Mouse (Mus musculus): ENCODE data around the gene Cpne4. TPM values are rescaled to one million over a fixed set of nuclear protein-coding genes. Genes with fewer than 3 reads are reported as not detected.

Gene Cpne4
- polyA plus RNA-seq, 1 experiment: 0.15 TPM

GRCm38 (mm10) chr9:104912686-104913085 lies 365.6 kb downstream of the Cpne4 start:
- H3K4me3 ChIP-seq (ENCODE audit: control insufficient read depth, insufficient read depth, low read length): no peak overlapping the region
- 84% methylated on average over 2 of the region's 2 CpGs for WGBS
- TF ChIP-seq POLR2A (IDR thresholded peaks at IDR 0.05; ENCODE audit: control insufficient read depth, extremely low read depth, insufficient read depth, low read length, poor library complexity) (no peak), CTCF (IDR thresholded peaks at IDR 0.05; ENCODE audit: borderline replicate concordance, control insufficient read depth, extremely low read depth, insufficient read depth, low read length, poor library complexity) (no peak)

DNA sequence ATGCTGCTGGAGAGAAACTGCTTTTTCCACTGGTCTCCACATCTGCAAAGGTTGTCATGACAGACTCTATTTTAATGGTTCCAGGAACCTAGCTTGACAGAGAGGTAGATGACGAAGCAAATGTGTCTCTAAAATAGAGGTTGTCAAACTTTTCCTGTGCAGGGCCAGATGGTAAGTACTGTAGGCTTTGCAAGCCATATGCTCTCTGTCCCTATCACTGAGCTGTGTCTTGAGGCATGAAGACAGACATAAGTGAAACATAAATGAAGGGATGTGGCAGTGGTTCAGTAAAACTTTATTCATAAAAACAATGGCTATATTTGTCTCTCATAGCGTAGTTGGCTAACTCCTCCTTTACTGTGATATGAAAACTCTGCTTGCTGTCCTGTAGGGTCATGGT lies 366.2 kb downstream of the Cpne4 start:
- Histone ChIP-seq H3K27me3 (ENCODE audit: control insufficient read depth, insufficient read depth, low read length) (no peaks in the 10 kb centered on the region), H3K4me1 (replicated peaks; ENCODE audit: control insufficient read depth, insufficient read depth, low read length) (no peaks in the 10 kb centered on the region), H3K4me3 (ENCODE audit: control insufficient read depth, insufficient read depth, low read length) (no peak overlapping the region), H3K27ac (ENCODE audit: control insufficient read depth, insufficient read depth, low read length) (no peak overlapping the region), H3K36me3 (ENCODE audit: control insufficient read depth, insufficient read depth, low read length) (no peaks in the 10 kb centered on the region)
- 67% methylated on average over 2 of the region's 2 CpGs for WGBS
- no peak for TF ChIP-seq CTCF (IDR thresholded peaks at IDR 0.05; ENCODE audit: borderline replicate concordance, control insufficient read depth, extremely low read depth, insufficient read depth, low read length, poor library complexity)
- TF ChIP-seq POLR2A (IDR thresholded peaks at IDR 0.05; ENCODE audit: control insufficient read depth, extremely low read depth, insufficient read depth, low read length, poor library complexity): no peak
- no peak for DNase-seq

More at GRCm38 (mm10) chr9:104912686-104913085, 365.6 kb downstream of the Cpne4 start:
- H3K27ac ChIP-seq (ENCODE audit: control insufficient read depth, insufficient read depth, low read length): no peak overlapping the region
- DNase-seq: no peak
- H3K27me3 ChIP-seq (ENCODE audit: control insufficient read depth, insufficient read depth, low read length): no peaks in the 10 kb centered on the region
- no peaks in the 10 kb centered on the region for H3K36me3 ChIP-seq (ENCODE audit: control insufficient read depth, insufficient read depth, low read length)
- no peaks in the 10 kb centered on the region for H3K4me1 ChIP-seq (replicated peaks; ENCODE audit: control insufficient read depth, insufficient read depth, low read length)

DNA sequence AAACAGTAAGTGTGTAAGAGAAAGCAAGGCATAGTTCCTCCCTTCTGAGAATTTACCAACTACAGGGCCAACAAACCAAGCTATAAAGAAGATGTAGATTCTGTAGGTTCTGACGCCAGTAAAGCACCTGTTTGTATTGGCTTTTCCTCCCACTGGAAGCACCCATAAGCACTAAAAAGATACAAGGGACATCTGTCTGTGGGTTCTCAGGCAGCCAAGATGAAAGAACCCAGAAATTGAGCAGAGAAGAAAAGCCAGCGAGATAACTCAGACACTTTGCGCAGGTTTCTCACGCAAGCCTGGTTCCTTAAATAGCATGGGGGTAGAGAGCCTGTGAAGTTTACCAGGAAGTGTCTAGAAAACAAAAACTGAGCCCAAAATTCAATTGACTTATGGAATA lies 374.1 kb downstream of the Cpne4 start:
- no peaks in the 10 kb centered on the region for H3K36me3 ChIP-seq (ENCODE audit: control insufficient read depth, insufficient read depth, low read length)
- H3K27me3 ChIP-seq (ENCODE audit: control insufficient read depth, insufficient read depth, low read length): no peaks in the 10 kb centered on the region
- H3K4me1 ChIP-seq (replicated peaks; ENCODE audit: control insufficient read depth, insufficient read depth, low read length): no peaks in the 10 kb centered on the region
- no peak for DNase-seq
- 94% methylated on average over 4 of the region's 4 CpGs for WGBS
- H3K4me3 ChIP-seq (ENCODE audit: control insufficient read depth, insufficient read depth, low read length): no peak overlapping the region
- H3K27ac ChIP-seq (ENCODE audit: control insufficient read depth, insufficient read depth, low read length): no peak overlapping the region
- TF ChIP-seq CTCF (IDR thresholded peaks at IDR 0.05; ENCODE audit: borderline replicate concordance, control insufficient read depth, extremely low read depth, insufficient read depth, low read length, poor library complexity) (no peak), POLR2A (IDR thresholded peaks at IDR 0.05; ENCODE audit: control insufficient read depth, extremely low read depth, insufficient read depth, low read length, poor library complexity) (no peak)

DNA sequence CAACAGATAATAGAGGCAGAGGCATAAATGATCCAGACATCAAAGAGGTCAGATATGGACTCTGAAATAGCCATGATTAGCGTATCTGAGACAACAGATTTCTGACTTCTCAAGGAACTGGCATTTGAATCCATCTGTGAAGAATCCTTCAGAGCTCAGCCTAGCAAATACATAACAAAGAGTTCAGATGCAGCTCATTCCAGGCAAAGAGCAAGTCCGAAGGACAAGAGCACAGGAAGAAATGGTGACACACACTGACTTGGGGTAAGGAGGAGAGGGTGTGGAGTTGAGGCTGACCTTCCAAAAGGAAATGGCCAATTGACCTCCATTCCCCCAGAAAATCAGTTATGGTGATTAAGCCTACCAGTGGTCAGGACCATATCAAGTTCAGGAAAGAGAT lies 375.0 kb downstream of the Cpne4 start:
- Histone ChIP-seq H3K27me3 (ENCODE audit: control insufficient read depth, insufficient read depth, low read length) (no peaks in the 10 kb centered on the region), H3K4me1 (replicated peaks; ENCODE audit: control insufficient read depth, insufficient read depth, low read length) (no peaks in the 10 kb centered on the region), H3K36me3 (ENCODE audit: control insufficient read depth, insufficient read depth, low read length) (no peaks in the 10 kb centered on the region), H3K27ac (ENCODE audit: control insufficient read depth, insufficient read depth, low read length) (no peak overlapping the region), H3K4me3 (ENCODE audit: control insufficient read depth, insufficient read depth, low read length) (no peak overlapping the region)
- TF ChIP-seq POLR2A (IDR thresholded peaks at IDR 0.05; ENCODE audit: control insufficient read depth, extremely low read depth, insufficient read depth, low read length, poor library complexity): no peak
- TF ChIP-seq CTCF (IDR thresholded peaks at IDR 0.05; ENCODE audit: borderline replicate concordance, control insufficient read depth, extremely low read depth, insufficient read depth, low read length, poor library complexity): no peak
- DNase-seq: no peak
- WGBS: 76% methylated on average over 2 of the region's 2 CpGs

DNA sequence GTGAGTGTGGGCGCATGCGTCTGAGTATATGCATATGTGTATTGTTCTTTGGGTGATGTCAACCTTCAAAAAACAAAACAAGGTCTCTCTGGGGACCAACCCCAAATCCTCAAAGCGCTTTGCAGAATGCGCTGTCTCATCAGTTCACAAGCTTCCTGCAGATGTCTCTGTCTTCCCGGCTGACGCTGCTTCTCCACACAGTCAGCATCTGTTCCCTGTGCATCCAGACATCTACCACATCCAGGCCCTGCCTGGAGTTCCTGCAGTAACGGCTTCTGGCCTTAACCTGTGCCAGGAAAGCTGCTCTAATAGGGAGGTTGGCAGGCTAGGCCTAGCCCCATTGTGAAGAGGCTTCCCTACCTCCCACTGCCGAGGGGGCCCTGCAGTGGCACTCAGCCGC lies 381.7 kb downstream of the Cpne4 start:
- H3K27me3 ChIP-seq (ENCODE audit: control insufficient read depth, insufficient read depth, low read length): no peaks in the 10 kb centered on the region
- no peak for DNase-seq
- 84% methylated on average over 9 of the region's 9 CpGs for WGBS

GRCm38 (mm10) chr9:104940389-104940788 lies 393.3 kb downstream of the Cpne4 start:
- H3K27ac ChIP-seq (ENCODE audit: control insufficient read depth, insufficient read depth, low read length): no peak overlapping the region
- TF ChIP-seq POLR2A (IDR thresholded peaks at IDR 0.05; ENCODE audit: control insufficient read depth, extremely low read depth, insufficient read depth, low read length, poor library complexity) (no peak), CTCF (IDR thresholded peaks at IDR 0.05; ENCODE audit: borderline replicate concordance, control insufficient read depth, extremely low read depth, insufficient read depth, low read length, poor library complexity) (no peak)
- no peaks in the 10 kb centered on the region for H3K36me3 ChIP-seq (ENCODE audit: control insufficient read depth, insufficient read depth, low read length)
- H3K4me3 ChIP-seq (ENCODE audit: control insufficient read depth, insufficient read depth, low read length): no peak overlapping the region
- 86% methylated on average over 4 of the region's 4 CpGs for WGBS
- no peaks in the 10 kb centered on the region for H3K27me3 ChIP-seq (ENCODE audit: control insufficient read depth, insufficient read depth, low read length)
- no peaks in the 10 kb centered on the region for H3K4me1 ChIP-seq (replicated peaks; ENCODE audit: control insufficient read depth, insufficient read depth, low read length)
- DNase-seq: no peak

More for the DNA sequence above, 381.7 kb downstream of the Cpne4 start:
- Histone ChIP-seq H3K36me3 (ENCODE audit: control insufficient read depth, insufficient read depth, low read length) (no peaks in the 10 kb centered on the region), H3K4me3 (ENCODE audit: control insufficient read depth, insufficient read depth, low read length) (no peak overlapping the region), H3K4me1 (replicated peaks; ENCODE audit: control insufficient read depth, insufficient read depth, low read length) (no peaks in the 10 kb centered on the region), H3K27ac (ENCODE audit: control insufficient read depth, insufficient read depth, low read length) (no peak overlapping the region)
- no peak for TF ChIP-seq CTCF (IDR thresholded peaks at IDR 0.05; ENCODE audit: borderline replicate concordance, control insufficient read depth, extremely low read depth, insufficient read depth, low read length, poor library complexity)
- no peak for TF ChIP-seq POLR2A (IDR thresholded peaks at IDR 0.05; ENCODE audit: control insufficient read depth, extremely low read depth, insufficient read depth, low read length, poor library complexity)

GRCm38 (mm10) chr9:104950551-104950950 lies 403.5 kb downstream of the Cpne4 start:
- no peak overlapping the region for H3K4me3 ChIP-seq (ENCODE audit: control insufficient read depth, insufficient read depth, low read length)
- H3K27me3 ChIP-seq (ENCODE audit: control insufficient read depth, insufficient read depth, low read length): no peaks in the 10 kb centered on the region
- no peak overlapping the region for H3K27ac ChIP-seq (ENCODE audit: control insufficient read depth, insufficient read depth, low read length)
- 74% methylated on average over 4 of the region's 4 CpGs for WGBS
- no peaks in the 10 kb centered on the region for H3K4me1 ChIP-seq (replicated peaks; ENCODE audit: control insufficient read depth, insufficient read depth, low read length)
- TF ChIP-seq POLR2A (IDR thresholded peaks at IDR 0.05; ENCODE audit: control insufficient read depth, extremely low read depth, insufficient read depth, low read length, poor library complexity): no peak
- DNase-seq: no peak
- H3K36me3 ChIP-seq (ENCODE audit: control insufficient read depth, insufficient read depth, low read length): no peaks in the 10 kb centered on the region

Data from thymus, adult 2 months (tissue).